ENCODE assay signal across 8 mouse cellular contexts in genomic region chr19:5567180-5567533, GRCm38 (mm10). TPM values are rescaled to one million over a fixed set of nuclear protein-coding genes. Genes with fewer than 3 reads are reported as not detected.
DNase-seq lines count a peak whose midpoint lies in the region; ATAC-seq lines count a peak whose summit lies in the region.

No protein-coding gene starts in this region.

- peaks cover 19% of the 10 kb centered on the region; the same call in 1 of the 2 replicates for H3K36me3 ChIP-seq in heart, embryonic 12.5 days
- H3K36me3 ChIP-seq in forebrain, embryonic 13.5 days (ENCODE audit: poor library complexity, severe bottlenecking) = 0 out of 2 replicates have a peak, but pooled peaks cover 8% of the 10 kb centered on the region
- H3K36me3 ChIP-seq in liver, embryonic 16.5 days (ENCODE audit: control insufficient read depth, insufficient read depth) = no peaks in the 10 kb centered on the region

- H3K9ac ChIP-seq in heart, embryonic 12.5 days = peak overlapping the region; percentile 82
- H3K9ac ChIP-seq in forebrain, embryonic 13.5 days = peak overlapping the region; percentile 78
- H3K9ac ChIP-seq in liver, embryonic 16.5 days (ENCODE audit: low read depth, low read length) = peak overlapping the region; percentile 90

- peak overlapping the region; percentile 67 for H3K4me3 ChIP-seq in heart, embryonic 12.5 days
- H3K4me3 ChIP-seq in forebrain, embryonic 13.5 days = peak overlapping the region; percentile 75
- peak overlapping the region; percentile 89 for H3K4me3 ChIP-seq in liver, embryonic 16.5 days (ENCODE audit: low read depth, low read length)

- WGBS in heart, embryonic 12.5 days = 2% methylated on average over 26 of the region's 26 CpGs
- 2% methylated on average over 26 of the region's 26 CpGs for WGBS in forebrain, embryonic 13.5 days
- WGBS in liver, embryonic 16.5 days (ENCODE audit: insufficient replicate concordance) = 3% methylated on average over 26 of the region's 26 CpGs

- peaks cover 17% of the 10 kb centered on the region for H3K4me1 ChIP-seq in heart, embryonic 12.5 days (replicated peaks)
- peaks cover 17% of the 10 kb centered on the region for H3K4me1 ChIP-seq in forebrain, embryonic 13.5 days
- H3K4me1 ChIP-seq in liver, embryonic 16.5 days (ENCODE audit: control insufficient read depth, low read depth, low read length) = peaks cover 20% of the 10 kb centered on the region

- H3K27ac ChIP-seq in heart, embryonic 12.5 days (ENCODE audit: poor library complexity, severe bottlenecking) = peak overlapping the region; percentile 86; the same call in 1 of the 2 replicates
- peak overlapping the region; percentile 84; the same call in 1 of the 2 replicates for H3K27ac ChIP-seq in forebrain, embryonic 13.5 days
- peak overlapping the region; percentile 95 for H3K27ac ChIP-seq in liver, embryonic 16.5 days (ENCODE audit: low read length)

- no peaks in the 10 kb centered on the region for H3K9me3 ChIP-seq in heart, embryonic 12.5 days (replicated peaks)
- no peaks in the 10 kb centered on the region for H3K9me3 ChIP-seq in forebrain, embryonic 13.5 days (replicated peaks)
- H3K9me3 ChIP-seq in liver, embryonic 16.5 days (replicated peaks; ENCODE audit: control insufficient read depth, low read length) = no peaks in the 10 kb centered on the region

- H3K4me2 ChIP-seq in heart, embryonic 12.5 days = peak overlapping the region; percentile 88
- peak overlapping the region; percentile 91 for H3K4me2 ChIP-seq in forebrain, embryonic 13.5 days
- H3K4me2 ChIP-seq in liver, embryonic 16.5 days (ENCODE audit: low read depth, low read length) = peak overlapping the region; percentile 99

- peak; percentile 47 for ATAC-seq in heart, embryonic 12.5 days (ENCODE audit: insufficient number of reproducible peaks, low FRiP score)
- ATAC-seq in forebrain, embryonic 13.5 days = peak; percentile 49; the same call in 1 of the 2 replicates
- peak; percentile 19 for ATAC-seq in liver, embryonic 16.5 days (ENCODE audit: low read depth)

- peaks cover 66% of the 10 kb centered on the region for H3K27me3 ChIP-seq in heart, embryonic 12.5 days (replicated peaks)
- H3K27me3 ChIP-seq in forebrain, embryonic 13.5 days = peaks cover 43% of the 10 kb centered on the region
- H3K27me3 ChIP-seq in liver, embryonic 16.5 days (ENCODE audit: control insufficient read depth, insufficient read depth, low read depth, low read length) = peaks cover 46% of the 10 kb centered on the region

- DNase-seq in heart, postnatal 4 days = no peak
- peak; percentile 63 for DNase-seq in ES-CJ7 (ENCODE audit: low read depth, low spot score)
- no peak for DNase-seq in testis, postnatal 10 days (ENCODE audit: low spot score)
- DNase-seq in adrenal gland, postnatal 14 days = no peak
- no peak for DNase-seq in gastrocnemius, postnatal 36 days

- intact Hi-C loops in gastrocnemius, postnatal 36 days (cut with DNase I) = loop anchor here (1.0 to 5.0 kb wide), 2 partner anchors 38 to 105 kb away; partner anchors contain the start of gene Fibp

RNA-seq across cellular contexts. Expression of gene Ap5b1, which starts 0.7 kb away (rescaled TPM):
- polyA plus RNA-seq in heart, embryonic 12.5 days (2016; fragmentation: Nextera tagmentation; extraction: Ambion mirVana) = 2.2 and 2.5 TPM in 2 replicates
- total RNA-seq in heart, postnatal 4 days (2021) = 1 to 10 TPM; 3.8 to 4.6 TPM
- 1.4 and 1.7 TPM in 2 replicates for polyA plus RNA-seq in forebrain, embryonic 13.5 days (2015; fragmentation: Nextera tagmentation; extraction: Ambion mirVana)
- 3.5 and 4.4 TPM in 2 replicates for polyA plus RNA-seq in liver, embryonic 16.5 days (2015; fragmentation: Nextera tagmentation; extraction: Ambion mirVana)
- total RNA-seq in adrenal gland, postnatal 14 days (2021) = 7.3 and 8.0 TPM in 2 replicates
- total RNA-seq in gastrocnemius, postnatal 36 days (2021) = 1 to 10 TPM; 1.9 to 2.0 TPM

RNA-seq across cellular contexts. Expression of gene Ovol1, which starts 6.7 kb away (rescaled TPM):
- not detected in 2 replicates for polyA plus RNA-seq in heart, embryonic 12.5 days (2016; fragmentation: Nextera tagmentation; extraction: Ambion mirVana)
- total RNA-seq in heart, postnatal 4 days (2021) = not detected
- polyA plus RNA-seq in forebrain, embryonic 13.5 days (2015; fragmentation: Nextera tagmentation; extraction: Ambion mirVana) = 0.06 TPM in 1 of 2 replicates, not detected in the other
- 0.04 and 0.31 TPM in 2 replicates for polyA plus RNA-seq in liver, embryonic 16.5 days (2015; fragmentation: Nextera tagmentation; extraction: Ambion mirVana)
- not detected in 2 replicates for total RNA-seq in adrenal gland, postnatal 14 days (2021)
- total RNA-seq in gastrocnemius, postnatal 36 days (2021) = not detected

RNA-seq across cellular contexts. Expression of gene Rnaseh2c, which starts 34.5 kb away (rescaled TPM):
- polyA plus RNA-seq in heart, embryonic 12.5 days (2016; fragmentation: Nextera tagmentation; extraction: Ambion mirVana) = 102 and 110 TPM in 2 replicates
- 10 to 100 TPM; 92.4 to 94.5 TPM for total RNA-seq in heart, postnatal 4 days (2021)
- 146 and 170 TPM in 2 replicates for polyA plus RNA-seq in forebrain, embryonic 13.5 days (2015; fragmentation: Nextera tagmentation; extraction: Ambion mirVana)
- polyA plus RNA-seq in liver, embryonic 16.5 days (2015; fragmentation: Nextera tagmentation; extraction: Ambion mirVana) = 92.2 and 115 TPM in 2 replicates
- 106 and 113 TPM in 2 replicates for total RNA-seq in adrenal gland, postnatal 14 days (2021)
- 10 to 100 TPM; 35.8 to 38.6 TPM for total RNA-seq in gastrocnemius, postnatal 36 days (2021)

RNA-seq across cellular contexts. Expression of gene Kat5, which starts 42.9 kb away (rescaled TPM):
- 31.5 and 36.1 TPM in 2 replicates for polyA plus RNA-seq in heart, embryonic 12.5 days (2016; fragmentation: Nextera tagmentation; extraction: Ambion mirVana)
- 10 to 100 TPM; 38.3 to 49.2 TPM for total RNA-seq in heart, postnatal 4 days (2021)
- 72.7 and 80.7 TPM in 2 replicates for polyA plus RNA-seq in forebrain, embryonic 13.5 days (2015; fragmentation: Nextera tagmentation; extraction: Ambion mirVana)
- 15.9 and 16.4 TPM in 2 replicates for polyA plus RNA-seq in liver, embryonic 16.5 days (2015; fragmentation: Nextera tagmentation; extraction: Ambion mirVana)
- 54.8 and 62.0 TPM in 2 replicates for total RNA-seq in adrenal gland, postnatal 14 days (2021)
- total RNA-seq in gastrocnemius, postnatal 36 days (2021) = 10 to 100 TPM; 23.3 to 25.4 TPM

RNA-seq across cellular contexts. Expression of gene Snx32, which starts 56.8 kb away (rescaled TPM):
- 16.3 and 16.9 TPM in 2 replicates for polyA plus RNA-seq in heart, embryonic 12.5 days (2016; fragmentation: Nextera tagmentation; extraction: Ambion mirVana)
- 1 to 10 TPM; 7.8 to 7.9 TPM for total RNA-seq in heart, postnatal 4 days (2021)
- polyA plus RNA-seq in forebrain, embryonic 13.5 days (2015; fragmentation: Nextera tagmentation; extraction: Ambion mirVana) = 41.4 and 44.4 TPM in 2 replicates
- polyA plus RNA-seq in liver, embryonic 16.5 days (2015; fragmentation: Nextera tagmentation; extraction: Ambion mirVana) = 5.7 and 7.2 TPM in 2 replicates
- total RNA-seq in adrenal gland, postnatal 14 days (2021) = 10.4 and 11.8 TPM in 2 replicates
- total RNA-seq in gastrocnemius, postnatal 36 days (2021) = 1 to 10 TPM; 5.2 to 7.8 TPM
